Mouse (Mus musculus) B cell, adult 2 months (primary cell): ENCODE data around the gene Slc39a11.
A peak's percentile ranks its signal among the peaks of the same experiment; 100 is the strongest.

ENCODE experiments used
- DNase-seq, 2 experiments: peaks; one replicate each; pipeline ENCODE4 v3.0.0; 2022

Slc39a11 gene

DNA sequence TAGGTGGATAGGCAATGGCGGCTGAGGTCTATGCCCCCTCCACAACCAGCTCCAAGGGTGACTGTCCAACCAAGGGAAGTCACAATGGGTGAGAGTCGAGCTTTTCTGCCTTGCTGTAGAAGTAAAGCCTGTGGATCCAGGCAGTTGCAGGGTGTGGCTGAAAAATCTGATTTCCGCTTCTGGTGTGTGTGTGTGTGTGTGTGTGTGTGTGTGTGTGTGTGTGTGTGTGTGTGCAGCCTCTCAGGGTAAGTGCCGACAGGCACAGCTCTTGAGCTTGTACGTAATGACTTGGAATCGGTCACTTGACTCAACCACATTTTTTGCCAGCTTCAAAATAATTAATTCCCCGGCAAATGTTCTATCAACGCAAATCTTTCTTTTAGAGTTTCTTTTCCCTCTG is 18.6 kb downstream of the Slc39a11 start:
- DNase-seq = no peak

GRCm38 (mm10) chr11:113630642-113631041 is 19.2 kb downstream of the Slc39a11 start:
- DNase-seq = no peak

GRCm38 (mm10) chr11:113627785-113628184 is 22.1 kb downstream of the Slc39a11 start:
- DNase-seq = peak; percentile 35 to 49

DNA sequence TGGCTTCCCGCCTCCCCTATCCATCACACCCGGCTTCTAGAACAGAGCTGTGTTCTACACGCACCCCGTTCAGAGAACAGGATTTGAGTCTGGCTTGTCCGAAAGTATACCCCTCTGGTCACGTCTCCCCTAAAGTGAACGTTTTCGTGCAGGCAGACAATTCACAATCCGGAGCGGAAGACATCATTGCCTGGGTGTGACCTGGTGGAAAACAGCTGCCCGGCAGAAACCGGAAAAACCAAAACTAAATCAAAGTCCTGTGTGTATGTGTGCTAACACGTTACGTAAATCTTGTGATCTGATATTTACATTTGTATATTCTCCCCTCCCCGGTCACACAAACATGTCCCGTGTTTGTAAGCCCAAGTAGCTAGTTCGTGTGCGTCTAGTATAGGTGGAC is 24.4 kb downstream of the Slc39a11 start:
- no peak for DNase-seq

DNA sequence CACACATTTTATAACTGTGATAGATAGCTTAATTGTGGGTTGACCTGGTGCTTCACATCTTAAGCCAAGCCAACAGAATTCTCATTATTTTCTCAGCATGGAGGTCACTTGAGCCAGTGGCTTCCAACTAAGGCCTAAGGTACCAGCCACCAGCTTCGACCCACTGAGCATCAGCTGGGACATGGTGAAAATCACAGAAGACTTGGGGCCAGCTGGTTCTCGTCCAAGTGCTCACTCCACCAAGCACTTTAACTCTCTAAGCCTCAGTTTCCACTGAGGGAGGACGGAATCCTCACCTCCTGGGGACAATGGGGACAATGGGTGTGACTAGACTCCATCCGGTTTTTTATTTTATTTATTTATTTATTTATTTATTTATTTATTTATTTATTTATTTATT is 27.9 kb downstream of the Slc39a11 start:
- no peak for DNase-seq

GRCm38 (mm10) chr11:113621001-113621400 is 28.9 kb downstream of the Slc39a11 start:
- DNase-seq = no peak

DNA sequence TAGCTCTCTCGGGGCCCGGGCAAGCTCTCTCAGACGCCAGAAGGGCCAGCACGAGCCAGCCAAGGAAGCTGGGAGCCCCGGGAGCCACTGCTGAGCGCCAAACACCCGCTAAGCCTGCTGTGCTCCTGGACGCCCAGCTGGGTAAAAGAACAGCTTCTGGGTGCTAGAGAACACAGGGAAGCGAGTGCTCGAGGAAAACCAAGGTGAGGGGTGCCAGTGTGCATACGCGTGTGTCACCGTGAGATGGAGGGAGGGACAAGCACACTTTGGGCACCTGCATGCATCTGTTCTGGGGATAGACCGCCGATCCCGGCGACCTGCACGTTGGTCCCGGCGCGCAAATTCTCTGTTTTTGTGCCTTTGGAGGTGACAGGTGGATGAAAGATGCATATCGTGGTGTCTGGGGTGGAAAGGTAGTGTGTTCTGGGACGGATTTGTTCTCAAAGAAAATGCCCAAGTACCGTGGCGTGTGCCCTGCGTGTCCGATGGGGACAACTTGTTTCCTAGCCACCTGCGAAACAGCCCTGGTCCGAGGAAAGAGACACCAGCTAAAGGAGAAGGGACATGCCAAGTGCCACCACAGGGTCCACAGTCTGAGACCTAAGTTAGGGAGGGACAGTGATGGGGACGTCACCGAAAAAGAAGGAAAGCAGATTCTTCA is 30.3 kb downstream of the Slc39a11 start:
- no peak for DNase-seq

DNA sequence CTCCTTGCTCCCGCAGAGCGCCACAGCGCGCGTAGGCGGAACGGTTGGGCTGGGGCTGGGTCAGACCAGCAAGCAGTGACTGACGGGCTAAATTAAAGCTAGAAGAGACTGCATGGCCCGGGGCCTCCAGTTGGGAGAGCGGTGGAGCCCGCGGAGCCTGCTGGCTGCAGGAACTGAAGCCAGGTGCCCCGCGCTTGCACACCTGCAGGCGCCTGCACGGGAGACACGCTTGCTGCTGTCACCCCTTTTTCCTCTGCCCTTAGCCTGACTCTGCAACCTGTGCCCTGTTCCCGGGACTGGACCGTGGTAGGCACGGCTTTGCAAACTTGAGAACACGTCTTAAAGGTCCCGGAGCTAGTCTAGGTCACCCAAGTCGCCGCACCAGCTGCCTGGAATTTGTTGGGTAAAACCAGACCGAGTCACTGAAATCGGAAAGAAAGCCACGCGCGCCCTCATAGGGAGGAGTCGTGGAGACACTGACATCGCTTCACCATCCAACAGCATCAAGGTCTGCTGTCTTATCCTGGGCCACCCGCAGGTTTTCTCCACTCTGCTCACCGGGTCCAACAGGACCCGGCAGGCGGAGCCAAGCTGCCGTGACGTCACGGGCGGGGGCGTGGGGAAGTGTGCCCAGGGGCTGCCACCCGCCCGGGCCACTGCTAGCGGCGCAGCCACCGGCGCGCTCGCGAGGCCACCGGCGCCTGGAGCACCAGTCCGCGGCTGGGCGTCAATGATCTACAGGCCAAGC is 31.0 kb downstream of the Slc39a11 start, which contains the start of gene Sstr2:
Sstr2 (plus strand) TSS at position 671 of the 748 bp plus-strand sequence.
- peak; percentile 91 for DNase-seq

DNA sequence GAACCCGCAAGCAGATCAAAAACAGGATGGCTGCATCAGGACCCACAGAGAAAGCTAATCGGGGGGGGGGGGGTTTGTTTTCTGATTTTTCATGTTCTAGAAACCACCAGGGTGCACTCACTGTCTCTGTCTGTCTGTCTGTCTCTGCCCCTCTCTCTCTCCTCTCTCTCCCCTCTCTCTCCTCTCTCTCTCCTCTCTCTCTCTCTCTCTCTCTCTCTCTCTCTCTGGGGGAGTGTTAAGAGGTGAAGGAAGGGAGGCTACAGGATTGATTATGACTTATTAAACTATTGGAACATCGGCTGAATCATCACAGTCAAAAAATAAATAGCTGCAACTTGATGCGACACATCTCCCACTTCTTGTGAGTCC is 31.6 kb downstream of the Slc39a11 start:
- DNase-seq = no peak

DNA sequence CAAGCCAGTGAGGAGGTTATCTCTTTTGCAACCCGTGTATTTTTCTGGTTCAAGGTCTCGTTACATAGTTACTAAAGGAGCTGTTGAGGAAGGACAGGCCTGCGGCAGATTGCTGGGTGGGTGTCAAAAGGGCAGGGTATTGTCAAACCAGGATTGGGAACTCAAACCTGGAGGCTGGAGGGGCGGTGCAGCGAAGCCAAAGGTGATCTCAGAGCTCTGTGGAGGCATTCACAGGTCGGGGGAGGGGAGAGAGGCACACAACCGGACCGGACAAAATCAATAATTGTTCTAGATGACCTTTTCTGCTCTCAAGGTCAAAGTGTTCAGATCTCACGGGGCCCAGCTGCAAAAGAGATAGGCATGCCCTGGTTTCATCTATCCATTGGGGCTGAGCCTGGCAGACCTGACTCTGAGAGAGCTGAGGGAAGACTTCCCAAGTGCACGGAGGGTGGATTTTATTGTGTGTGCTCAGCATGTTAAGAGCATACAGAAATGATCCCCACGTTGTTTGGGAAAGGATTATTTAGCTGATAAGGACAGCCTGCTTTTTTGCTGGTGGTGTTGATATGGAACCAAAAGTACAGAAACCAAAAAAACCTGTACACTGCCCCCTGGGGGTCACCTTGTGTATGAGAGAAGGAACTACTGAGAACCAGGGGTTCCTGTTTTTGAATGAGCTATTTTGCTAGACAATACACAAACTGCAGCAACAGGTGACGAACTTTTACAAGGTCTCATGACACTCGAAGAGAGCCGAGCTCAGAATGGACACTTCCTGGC is 32.6 kb downstream of the Slc39a11 start:
- DNase-seq = peak; percentile 91 to 96

GRCm38 (mm10) chr11:113614476-113614875 is 35.4 kb downstream of the Slc39a11 start:
- DNase-seq = no peak

GRCm38 (mm10) chr11:113611664-113612611 is 37.9 kb downstream of the Slc39a11 start:
- DNase-seq = peak; percentile 79

DNA sequence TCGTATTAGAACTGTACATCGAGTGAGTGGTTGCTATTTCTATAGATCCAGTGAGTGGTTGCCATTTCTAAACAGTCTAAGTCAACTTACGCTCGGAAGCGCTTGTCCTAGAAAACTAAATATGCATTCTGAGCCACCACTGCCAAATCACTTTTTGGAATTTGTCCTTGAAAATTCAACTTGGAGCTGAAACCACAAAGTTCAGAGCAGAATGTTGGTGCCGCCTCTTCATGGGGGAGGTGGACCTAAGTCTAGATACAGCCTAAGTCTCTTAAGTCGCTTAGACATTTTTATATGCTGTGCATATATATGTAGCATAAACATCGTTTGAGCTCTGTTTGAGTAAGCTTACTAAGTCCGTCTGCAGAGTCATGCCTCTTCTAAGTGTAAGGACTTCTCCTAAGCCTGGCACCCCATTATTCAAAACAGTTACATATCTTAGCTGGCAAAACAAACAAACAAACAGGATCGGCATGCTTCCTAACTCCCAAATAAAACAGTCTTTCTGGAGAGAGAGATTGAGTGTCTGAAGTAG is 38.7 kb downstream of the Slc39a11 start:
- DNase-seq = no peak

GRCm38 (mm10) chr11:113610266-113610665 is 39.6 kb downstream of the Slc39a11 start:
- DNase-seq = no peak

- no peak for DNase-seq
Measured at GRCm38 (mm10) chr11:113609581-113609980, 40.3 kb downstream of the Slc39a11 start.

GRCm38 (mm10) chr11:113607556-113607955 is 42.3 kb downstream of the Slc39a11 start:
- no peak for DNase-seq

- no peak for DNase-seq
Measured at GRCm38 (mm10) chr11:113601616-113602343, 48.1 kb downstream of the Slc39a11 start.

GRCm38 (mm10) chr11:113600526-113601245 is 49.2 kb downstream of the Slc39a11 start:
- no peak for DNase-seq

- no peak for DNase-seq
Measured at GRCm38 (mm10) chr11:113597632-113598031, 52.2 kb downstream of the Slc39a11 start.

DNA sequence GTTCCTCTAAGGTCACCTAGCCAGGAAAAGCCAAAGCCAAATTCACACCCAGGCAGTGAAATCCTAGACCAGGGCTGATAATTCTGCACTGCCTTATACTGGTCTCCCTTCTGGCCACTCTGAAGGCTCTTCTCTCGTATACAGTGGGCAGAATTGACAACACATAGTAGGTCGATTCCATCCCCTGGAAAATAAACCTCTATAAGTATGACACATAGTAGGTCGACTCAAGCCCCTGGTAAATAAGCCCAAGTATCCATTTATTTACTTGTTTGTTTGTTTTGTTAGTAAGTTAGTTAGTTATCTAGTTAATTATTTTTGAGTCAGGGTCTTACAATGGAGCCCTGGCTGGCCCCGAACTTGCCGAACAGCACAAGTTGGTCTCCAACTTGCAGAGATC is 54.7 kb downstream of the Slc39a11 start:
- no peak for DNase-seq

- no peak for DNase-seq
Measured at GRCm38 (mm10) chr11:113588936-113589335, 60.9 kb downstream of the Slc39a11 start.
